Mouse (Mus musculus) megakaryocyte, embryonic 14.5 days (primary cell): ENCODE results near the gene Foxd3.

Source experiments
- FLI1 ChIP-seq: IDR thresholded peaks from 2 replicates; pipeline ENCODE4 v1.6.1; 2012; ENCODE audit warnings: low read length, inconsistent platforms, mixed read lengths
- GATA1 ChIP-seq: IDR thresholded peaks from 3 replicates; pipeline ENCODE4 v1.6.1; 2012; ENCODE audit warnings: mixed read lengths, low read length, inconsistent platforms, borderline replicate concordance

DNA sequence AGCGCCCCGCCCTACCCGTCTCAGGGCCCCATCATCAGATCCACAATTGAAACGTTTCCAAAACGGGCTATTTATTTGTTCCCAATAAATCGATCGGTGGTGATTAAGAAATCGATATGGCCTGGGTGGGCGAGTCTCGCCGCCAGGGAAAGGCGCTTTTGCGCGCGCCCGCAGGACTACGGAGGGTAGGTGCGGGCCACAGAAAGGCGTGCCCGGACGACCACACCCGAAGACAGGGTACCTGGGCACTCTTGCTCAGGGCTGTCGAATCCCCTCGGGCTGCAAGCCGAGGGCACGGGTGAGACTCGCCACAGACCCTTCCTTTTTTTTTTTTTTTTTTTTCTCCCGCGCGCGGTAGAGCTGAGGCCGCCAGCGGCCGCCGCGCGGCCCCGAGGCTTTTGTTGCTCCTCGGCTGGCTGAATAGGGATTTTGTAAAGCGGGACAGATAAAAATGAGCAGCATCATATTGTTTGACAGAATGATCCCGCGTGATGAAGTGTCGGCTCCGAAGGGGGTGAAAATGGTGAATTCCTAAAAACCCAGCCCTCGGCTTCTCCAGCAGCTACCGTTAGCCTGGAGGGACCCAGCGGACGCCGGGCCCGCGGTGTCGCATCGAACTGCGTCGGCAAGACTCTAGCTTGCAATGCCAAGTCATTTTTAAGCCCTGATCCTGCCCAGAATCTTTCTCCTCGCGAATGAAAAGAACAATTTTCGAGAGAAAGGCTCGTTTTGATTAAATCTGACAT, 5.0 kb upstream of the Foxd3 start:
- no peak for TF ChIP-seq GATA1
- no peak for TF ChIP-seq FLI1
